Mouse (Mus musculus) monocyte, adult 5-6 weeks (primary cell): ENCODE measurements at regions not wholly inside any gene's neighbourhood (a gene's known extent, or its start where the extent isn't known, plus 50 kb on each side); places are given as distances from the start of the nearest gene placed in this dataset.
A peak's percentile ranks its signal among the peaks of the same experiment; 100 is the strongest.

ENCODE experiments used
- ATAC-seq: fragments of 153-309, 156-312 bp; replicated peaks from 2 replicates; pipeline ENCODE4 v1.8.0; 2017; ENCODE audit warnings: mild to moderate bottlenecking; ENCODE audit not compliant: low TSS enrichment, insufficient number of reproducible peaks, severe bottlenecking, poor library complexity, low FRiP score

GRCm38 (mm10) chr2:128217784-128218467, 92.1 kb downstream of the Bcl2l11 start:
- ATAC-seq = no peak

DNA sequence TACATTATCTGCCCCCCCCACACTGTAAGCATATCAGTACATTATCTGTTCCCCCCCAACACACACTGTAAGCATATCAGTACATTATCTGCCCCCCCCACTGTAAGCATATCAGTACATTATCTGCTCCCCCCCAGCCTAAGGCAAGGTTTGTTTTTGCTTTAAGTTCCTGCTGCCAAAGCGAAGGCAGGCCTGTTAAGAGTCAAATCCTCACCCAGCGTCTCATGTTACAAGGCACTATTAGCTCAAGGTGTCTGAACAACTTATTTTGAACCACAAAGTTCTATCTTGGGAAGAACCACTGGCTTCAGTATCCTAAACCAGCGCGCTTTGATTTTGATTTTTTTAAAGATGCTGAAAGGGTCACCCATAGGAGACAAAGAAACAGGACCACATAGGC, 93.1 kb downstream of the Bcl2l11 start:
- no peak for ATAC-seq

DNA sequence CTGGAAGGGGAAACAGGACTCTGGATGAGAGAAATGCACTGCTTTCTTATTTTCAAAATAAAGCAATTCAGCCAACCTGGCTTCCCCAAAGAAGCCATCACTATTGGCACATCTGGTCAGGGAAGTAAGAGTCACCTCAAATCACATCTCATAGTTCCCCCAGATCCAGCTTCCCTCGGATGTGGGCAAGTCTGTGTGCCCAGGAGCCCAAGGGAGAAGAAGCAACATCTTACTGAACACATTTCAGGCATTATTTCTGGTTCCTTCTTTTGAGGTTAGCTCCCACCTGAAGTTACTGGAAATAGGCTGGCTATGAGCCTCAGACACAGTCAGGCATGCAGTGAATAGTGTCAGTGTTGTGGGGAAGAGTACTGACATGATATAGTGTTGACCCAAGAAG, 95.2 kb downstream of the Bcl2l11 start:
- no peak for ATAC-seq

DNA sequence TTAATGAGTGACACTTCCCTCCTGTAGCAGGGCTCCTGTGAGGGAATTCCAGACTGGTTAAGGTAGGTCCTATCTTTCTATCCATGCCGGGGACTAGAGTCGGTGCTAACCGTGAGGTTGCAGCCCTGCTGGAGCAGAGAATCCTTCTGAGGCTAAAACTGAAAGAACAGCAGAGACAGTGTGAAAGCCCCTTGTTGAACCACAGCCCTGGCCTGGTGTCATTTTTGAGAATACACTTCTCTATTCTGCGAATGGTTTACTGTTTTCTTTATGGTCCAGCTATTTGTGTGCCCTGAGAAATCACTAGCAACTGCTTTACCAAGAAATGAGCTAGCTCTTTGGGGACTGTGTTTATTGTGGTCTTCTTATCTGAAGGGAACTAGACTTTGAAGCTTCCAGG, 95.8 kb downstream of the Bcl2l11 start:
- ATAC-seq = no peak

DNA sequence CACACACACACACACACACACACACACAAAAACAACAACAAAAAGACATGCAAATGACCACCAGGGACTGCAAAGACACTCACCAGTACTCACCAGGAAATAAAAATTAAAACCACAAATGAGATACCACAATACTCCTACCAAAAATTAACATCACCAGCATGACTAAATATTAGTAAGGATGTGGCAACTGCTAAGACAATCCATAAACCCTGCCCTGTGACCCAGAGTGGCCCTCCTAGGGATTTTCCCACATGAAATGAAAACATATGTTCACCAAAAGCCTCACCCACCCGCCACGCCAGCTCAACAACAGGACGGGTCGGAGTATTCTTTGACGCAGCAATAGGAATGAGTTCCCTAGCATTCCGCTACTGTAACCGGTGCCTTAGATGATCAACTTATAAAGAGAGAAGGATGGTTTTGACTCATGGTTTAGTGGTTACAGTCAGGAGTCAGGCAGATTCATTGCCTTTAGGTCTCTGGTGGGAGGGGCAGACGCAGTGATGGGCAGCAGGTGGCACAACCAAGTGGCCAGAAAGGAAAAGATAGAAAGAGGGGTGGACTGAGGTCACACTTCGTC, 100.7 kb downstream of the Bcl2l11 start:
- no peak for ATAC-seq

DNA sequence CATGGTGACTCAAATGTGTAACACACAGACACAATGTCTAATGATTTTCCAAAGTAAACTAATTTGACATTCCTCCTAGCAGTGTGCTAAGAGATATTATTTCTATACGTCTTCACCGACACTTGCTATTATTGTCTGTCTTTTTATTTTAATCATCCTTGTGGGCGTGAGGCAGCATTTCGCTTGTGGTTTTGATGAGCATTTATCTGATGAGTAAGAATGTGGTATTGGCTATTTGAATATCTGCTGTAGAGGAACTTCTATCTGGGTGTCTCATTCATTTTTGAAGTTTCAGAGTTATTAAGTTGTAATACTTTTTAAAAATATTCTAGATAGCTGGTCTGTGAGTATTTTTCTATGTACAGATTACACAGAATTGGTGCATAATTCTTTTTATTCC, 103.9 kb downstream of the Bcl2l11 start:
- ATAC-seq = no peak

DNA sequence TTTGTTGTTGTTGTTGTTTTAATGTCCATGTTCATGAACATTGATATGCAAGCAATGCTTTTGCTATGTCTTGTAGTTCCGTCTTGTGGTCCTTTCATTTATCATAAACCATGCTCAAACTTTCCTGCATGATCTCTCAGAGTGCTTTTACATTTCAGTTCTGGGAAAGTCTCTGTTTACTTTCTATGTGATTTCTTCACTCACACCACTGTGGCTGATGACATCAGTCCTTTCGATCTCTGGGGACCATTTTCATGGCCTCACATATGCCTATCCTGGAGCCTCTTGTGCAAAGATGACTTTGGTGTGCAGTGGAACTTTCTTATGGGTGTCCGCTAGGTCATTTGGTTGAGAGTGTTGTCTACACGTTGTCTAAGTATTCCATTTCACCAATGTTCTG, 105.1 kb downstream of the Bcl2l11 start:
- no peak for ATAC-seq

GRCm38 (mm10) chr2:128231338-128231737, 105.5 kb downstream of the Bcl2l11 start:
- no peak for ATAC-seq

- ATAC-seq = 0 out of 2 replicates have a peak, but pooled peaks have one; percentile 40
Observed at GRCm38 (mm10) chr2:128232027-128232426, 106.2 kb downstream of the Bcl2l11 start.

DNA sequence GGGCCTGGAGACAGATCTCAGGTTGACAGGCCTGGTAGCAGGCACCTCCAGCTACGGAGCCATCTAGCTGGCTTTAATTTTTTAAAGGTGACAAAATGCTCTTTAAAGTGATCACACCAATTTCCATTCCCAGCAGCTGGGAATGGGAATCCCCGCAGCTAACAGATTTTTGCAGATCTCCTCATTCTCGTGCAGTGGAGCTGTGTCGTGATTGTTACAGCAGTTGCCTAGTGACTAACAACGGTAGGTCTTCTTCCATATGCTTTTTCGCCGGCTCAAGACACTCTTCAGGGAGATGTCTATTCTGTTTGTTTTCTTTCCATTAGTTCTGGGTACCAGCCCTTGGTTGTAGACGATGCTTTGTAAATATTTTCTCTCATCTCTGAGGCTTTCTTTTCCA, 109.3 kb downstream of the Bcl2l11 start:
- no peak for ATAC-seq

- no peak for ATAC-seq
Observed at GRCm38 (mm10) chr2:128239451-128239850, 113.6 kb downstream of the Bcl2l11 start.

- no peak for ATAC-seq
Observed at GRCm38 (mm10) chr2:128240054-128240453, 114.2 kb downstream of the Bcl2l11 start.

DNA sequence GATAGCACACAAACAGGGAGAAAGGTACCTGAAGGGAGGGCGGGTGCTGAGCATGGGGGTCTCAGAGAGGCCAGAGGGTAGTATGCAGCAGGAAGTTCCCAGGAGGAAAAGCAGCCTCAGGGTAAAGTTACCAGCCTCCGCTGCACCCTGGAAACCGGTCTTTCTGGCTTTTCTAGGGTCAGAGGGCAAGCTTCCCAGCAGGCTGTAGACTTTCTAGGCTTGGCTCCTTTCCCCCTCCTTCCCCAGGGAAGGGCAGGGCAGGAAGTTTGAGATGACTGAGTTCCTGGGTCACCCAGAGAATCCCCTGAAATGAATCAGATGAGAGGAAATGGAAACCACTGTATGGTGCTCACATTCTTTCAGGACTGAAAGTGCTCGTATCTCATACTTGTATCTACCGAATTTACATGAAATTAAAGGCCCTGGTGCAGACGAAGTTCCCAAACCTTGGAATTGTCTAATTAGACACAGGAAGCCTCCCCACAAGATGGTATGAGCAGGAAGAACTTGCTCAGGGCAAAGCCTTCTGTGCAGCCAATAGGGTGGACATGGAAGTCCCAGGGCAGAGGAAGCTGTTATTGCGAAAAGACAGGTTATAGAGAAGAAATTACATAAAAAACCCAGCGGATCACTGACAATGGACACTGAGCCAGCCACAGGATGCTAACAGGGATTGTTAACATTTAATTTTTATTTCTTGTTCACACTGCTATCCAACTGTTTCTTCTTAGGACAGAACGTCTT, 114.9 kb downstream of the Bcl2l11 start:
- no peak for ATAC-seq

DNA sequence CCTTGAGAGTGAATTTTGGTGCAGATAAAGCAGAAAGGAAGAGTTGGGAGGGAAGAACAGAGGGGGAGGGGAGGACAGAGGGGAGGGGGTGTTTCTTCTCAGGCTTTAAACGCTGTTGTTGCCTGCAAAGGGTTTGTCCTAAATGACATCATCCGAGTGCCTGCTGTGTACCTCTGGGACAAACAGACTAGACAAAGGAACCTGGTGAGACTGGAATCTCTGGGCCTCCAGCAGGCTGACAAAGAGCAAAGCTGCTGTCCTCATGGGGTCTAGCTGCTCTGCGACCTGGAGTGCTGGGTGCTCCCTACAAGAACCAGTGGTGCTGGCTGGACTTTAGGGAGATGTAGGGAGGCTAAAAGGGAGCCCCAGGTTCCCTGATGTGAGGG, 115.4 kb downstream of the Bcl2l11 start:
- ATAC-seq = no peak

DNA sequence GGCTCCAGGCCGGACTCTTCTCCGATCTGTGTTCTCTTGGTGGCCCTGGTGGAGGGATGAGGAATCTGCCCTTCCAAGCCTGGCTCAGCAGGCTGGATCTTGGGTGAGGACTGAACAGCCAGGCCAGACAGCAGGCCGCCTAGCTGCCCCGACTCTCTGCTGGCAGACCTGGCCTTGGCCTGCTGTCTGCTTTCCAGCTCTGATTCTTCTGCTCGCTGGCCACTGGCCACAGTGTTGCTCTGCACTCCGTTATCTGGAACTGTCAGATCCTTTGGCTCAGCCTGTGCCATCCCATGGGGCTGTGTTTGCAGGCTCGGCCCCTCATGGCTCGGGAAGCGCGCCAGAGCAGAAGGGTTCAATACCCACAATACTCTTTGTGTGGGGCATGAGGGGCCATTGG, 119.7 kb downstream of the Bcl2l11 start:
- ATAC-seq = no peak

GRCm38 (mm10) chr2:128247967-128248366, 122.1 kb downstream of the Bcl2l11 start:
- no peak for ATAC-seq

DNA sequence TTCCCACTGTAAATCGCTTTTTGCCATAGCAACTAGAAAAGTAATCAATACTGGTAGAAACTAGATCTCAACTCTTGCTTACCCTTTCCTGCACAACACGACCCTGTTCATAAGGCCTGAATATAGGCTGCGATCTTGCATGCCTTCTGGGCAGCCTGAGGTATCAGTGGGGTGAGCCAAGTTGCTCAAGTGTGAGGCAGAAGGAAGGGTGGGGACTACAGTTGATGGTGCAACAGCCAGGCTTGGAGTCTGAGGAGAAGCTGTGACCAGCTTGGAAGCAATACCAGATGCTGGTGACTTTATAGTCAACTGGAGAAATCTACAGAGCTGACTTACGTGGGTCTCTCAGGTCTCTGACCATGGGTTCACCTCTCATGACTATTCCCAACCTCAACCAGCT, 123.3 kb downstream of the Bcl2l11 start:
- ATAC-seq = 0 out of 2 replicates have a peak, but pooled peaks have one; percentile 33

DNA sequence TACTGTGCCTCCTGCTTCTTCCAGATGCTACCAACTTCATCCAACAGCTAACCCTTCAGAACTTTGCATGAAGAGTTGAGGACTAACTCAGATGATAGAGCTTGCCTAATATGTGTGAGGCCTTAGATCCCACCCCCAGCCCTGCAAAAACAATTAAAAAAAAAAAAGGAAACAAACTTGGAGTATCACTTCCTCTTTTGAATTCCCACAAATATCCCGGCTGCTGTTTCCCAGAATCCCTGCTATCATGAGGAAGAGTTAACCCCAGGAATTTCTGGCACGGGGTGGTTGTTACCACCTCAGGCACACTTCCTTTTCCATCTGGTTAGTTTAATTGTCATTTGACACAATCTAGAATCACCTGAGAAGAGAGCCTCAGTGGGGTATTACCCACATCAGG, 123.8 kb downstream of the Bcl2l11 start:
- ATAC-seq = no peak

- ATAC-seq = no peak
Observed at GRCm38 (mm10) chr2:128250841-128251240, 125.0 kb downstream of the Bcl2l11 start.

- no peak for ATAC-seq
Observed at GRCm38 (mm10) chr2:128256651-128257050, 130.8 kb downstream of the Bcl2l11 start.
